Mouse (Mus musculus) lung, adult 18-20 months (tissue): ENCODE results near the gene Nsa2.
A peak's percentile ranks its signal among the peaks of the same experiment; 100 is the strongest.
"Not testable (repeated sequence)": the region's sequence is repeated elsewhere in the genome, so short reads cannot be mapped to it uniquely, and the experiment has no call there.

Source experiments
- DNase-seq, 2 experiments: peaks; one replicate each; pipeline ENCODE4 v3.0.0; 2022; ENCODE audit warnings: mixed read lengths in 2 of 2

Nsa2 gene

DNA sequence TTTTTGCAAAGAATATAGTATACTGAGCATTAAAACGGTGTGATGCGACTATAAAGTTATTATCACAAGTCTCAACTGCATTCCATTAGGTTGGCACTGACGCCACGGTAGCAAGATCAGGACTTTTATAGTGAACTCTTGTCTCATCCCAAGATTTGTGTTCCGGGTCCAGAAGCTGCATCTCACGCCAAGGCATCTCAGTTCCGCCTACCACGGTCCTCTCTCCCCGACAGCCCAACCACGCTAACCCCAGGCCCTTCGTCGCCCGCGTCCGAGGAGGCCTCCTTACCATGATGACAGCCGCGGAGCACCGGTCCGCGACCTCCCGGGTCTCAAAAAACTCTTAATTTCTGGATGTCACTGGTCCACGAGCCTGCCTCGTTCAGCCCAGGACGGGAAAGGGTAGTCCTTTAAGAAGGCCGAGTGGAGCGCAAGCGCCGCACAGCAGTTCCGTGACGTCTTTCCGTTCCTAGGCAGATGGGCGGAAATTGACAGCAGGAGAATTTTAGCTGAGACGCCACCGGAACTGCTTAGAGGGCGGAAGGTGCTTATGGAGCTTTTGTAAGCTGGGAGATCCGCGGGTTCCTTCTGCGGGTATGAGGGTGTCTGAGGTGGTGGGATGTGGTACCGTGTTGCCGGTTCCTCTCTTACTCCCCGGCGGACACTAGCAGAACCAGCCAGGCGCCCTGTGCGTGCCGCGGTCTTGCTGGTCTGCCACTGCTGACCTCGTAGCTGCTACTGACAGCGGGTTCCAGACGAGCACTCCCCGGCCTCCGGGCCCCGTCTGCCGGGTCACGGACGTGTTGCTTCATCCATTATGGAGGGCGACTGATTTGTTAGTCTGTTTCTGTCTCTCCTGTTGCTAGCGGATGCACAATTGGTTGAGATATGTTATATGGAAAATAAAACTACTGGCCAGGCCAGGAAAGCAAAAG is at the start of gene Nsa2, which contains the start of gene Gfm2:
Nsa2 (minus strand) TSS at position 472 of the 935 bp plus-strand sequence.
Gfm2 (plus strand) TSS at position 472 of the 935 bp plus-strand sequence.
- peak; percentile 88 to 91 for DNase-seq

- DNase-seq, result no peak
Observed at GRCm38 (mm10) chr13:97186346-97186745, 48.6 kb upstream of the Nsa2 start.

GRCm38 (mm10) chr13:97184656-97185055 is 46.9 kb upstream of the Nsa2 start:
- no peak for DNase-seq

- DNase-seq, result no peak
Observed at GRCm38 (mm10) chr13:97184168-97184567, 46.4 kb upstream of the Nsa2 start.

GRCm38 (mm10) chr13:97182821-97183220 is 45.1 kb upstream of the Nsa2 start:
- no peak for DNase-seq

DNA sequence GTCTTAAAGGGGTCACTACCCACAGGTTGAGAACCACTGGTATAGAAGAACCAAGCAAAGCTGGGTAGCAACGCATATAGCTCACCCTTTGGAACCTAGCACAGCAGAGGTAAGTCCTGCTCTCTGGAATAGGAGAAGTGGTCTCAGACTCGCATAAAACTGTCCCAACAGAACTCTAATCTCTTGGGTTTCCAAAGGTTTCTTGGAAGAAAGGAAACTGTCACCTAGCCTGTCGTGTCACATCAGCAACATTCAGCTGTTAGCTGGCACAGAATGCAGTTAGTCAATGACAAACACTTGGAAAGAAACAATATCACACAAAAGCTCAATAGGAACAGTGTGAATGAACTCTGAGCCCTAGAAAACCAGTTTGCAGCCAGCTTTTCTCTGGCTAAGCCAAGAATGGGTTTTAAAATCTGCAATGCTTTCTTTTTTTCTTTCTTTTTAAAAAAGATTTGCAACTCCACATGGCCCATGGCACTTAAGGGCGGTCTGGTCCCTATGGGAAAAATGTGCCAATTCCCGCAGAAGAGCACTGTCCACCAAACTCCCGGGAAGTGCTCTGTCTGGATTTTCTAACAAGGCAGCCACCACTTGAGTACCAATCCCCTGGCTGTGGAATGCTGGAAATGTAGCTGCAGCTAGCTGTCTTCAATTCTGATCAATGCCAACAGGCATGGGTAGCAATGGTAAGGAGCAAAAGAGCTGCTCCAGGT is 42.5 kb upstream of the Nsa2 start:
- no peak for DNase-seq

DNA sequence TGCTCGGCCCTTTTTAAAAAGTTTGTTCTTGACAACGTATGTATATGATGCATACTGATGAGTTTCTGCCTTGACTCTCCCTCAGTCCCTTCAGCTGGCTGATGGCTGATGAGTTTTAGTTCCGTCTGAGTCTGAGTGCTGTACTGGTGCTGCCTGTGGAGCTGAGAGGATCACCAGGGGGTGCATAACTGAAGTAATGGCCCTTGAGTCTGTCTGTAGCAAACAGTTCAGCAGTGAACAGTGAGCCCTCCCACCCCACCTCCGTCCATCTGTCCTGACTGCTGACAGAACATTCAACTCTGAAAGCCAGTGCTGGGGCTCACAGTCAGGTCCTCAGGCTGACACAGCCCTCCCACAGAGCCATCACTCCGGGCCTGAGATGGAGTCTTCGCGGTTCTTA is 41.2 kb upstream of the Nsa2 start:
- DNase-seq, result no peak

- no peak for DNase-seq
Observed at GRCm38 (mm10) chr13:97176731-97177130, 39.0 kb upstream of the Nsa2 start.

- peak; percentile 30 to 46 for DNase-seq
Observed at GRCm38 (mm10) chr13:97175520-97176264, 38.0 kb upstream of the Nsa2 start.

- DNase-seq, result peak in 1 of 2 experiments; percentile 21
Observed at GRCm38 (mm10) chr13:97145834-97146233, 8.1 kb upstream of the Nsa2 start.

- no peak for DNase-seq
Observed at GRCm38 (mm10) chr13:97142321-97142720, 4.6 kb upstream of the Nsa2 start.

GRCm38 (mm10) chr13:97138404-97138931 is 731 bp upstream of the Nsa2 start:
- DNase-seq, result not testable (repeated sequence)

- not testable (repeated sequence) for DNase-seq
Observed at GRCm38 (mm10) chr13:97130413-97130812, 7.3 kb downstream of the Nsa2 start.

GRCm38 (mm10) chr13:97129654-97130053 is 8.1 kb downstream of the Nsa2 start:
- DNase-seq, result not testable (repeated sequence)

DNA sequence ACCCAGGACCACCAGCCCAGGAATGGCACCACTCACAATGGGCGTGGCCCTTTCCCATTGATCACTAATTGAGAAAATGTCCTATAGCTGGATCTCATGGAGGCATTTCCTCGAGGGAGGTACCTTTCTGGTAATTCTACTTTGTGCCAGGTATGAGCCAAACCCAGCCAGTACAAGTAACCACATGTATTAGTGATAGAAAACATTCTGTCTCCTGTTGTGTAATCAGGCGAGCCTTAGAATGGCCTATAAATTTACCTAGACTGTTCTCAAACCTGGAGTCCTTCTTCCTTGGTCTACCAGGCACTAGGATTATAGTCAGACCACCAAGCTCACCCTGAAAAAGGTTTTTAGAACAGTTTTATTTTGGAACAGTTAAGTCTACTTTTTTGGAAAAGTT is 16.4 kb downstream of the Nsa2 start:
- DNase-seq, result no peak

DNA sequence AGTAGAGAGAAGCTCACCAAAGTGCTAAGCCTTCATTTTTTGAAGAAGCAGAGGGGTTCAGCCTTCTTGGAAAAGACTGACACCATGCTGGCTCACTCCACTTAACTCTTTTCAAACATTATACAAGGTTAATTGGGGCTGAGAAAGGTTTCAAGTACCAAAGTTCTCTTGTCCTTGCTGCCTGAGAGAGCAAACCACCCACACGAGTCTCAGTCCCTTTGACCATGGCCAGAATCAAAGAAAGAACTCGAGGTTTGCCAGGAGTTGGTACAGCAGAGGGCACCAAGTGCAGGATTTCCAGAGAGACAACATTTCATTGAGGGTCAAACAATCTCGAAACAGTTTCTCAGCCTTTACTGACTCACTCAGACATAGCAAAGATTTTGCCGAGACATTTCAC is 28.7 kb downstream of the Nsa2 start:
- no peak for DNase-seq

DNA sequence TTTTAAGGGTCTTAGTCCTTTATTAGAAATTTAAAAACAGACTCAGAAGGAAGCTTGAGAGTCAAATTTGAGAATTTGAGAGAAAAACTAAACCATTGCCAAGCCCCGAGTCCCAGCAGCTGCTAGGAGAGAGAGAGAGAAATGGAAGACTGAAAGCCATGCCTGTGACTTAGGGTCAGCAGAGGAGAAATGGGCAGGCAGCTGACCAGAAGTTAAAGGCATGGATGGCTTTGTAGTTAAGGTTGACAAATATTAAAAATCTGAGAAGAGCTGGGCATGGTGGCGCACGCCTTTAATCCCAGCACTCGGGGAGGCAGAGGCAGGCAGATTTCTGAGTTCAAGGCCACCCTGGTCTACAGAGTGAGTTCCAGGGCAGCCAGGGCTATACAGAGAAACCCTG is 30.0 kb downstream of the Nsa2 start:
- DNase-seq, result not testable (repeated sequence)

GRCm38 (mm10) chr13:97104996-97105395 is 32.7 kb downstream of the Nsa2 start:
- no peak for DNase-seq

GRCm38 (mm10) chr13:97099187-97099852 is 38.4 kb downstream of the Nsa2 start, which contains the start of gene Gm6169:
Gm6169 (minus strand) TSS chr13:97099237.
- DNase-seq, result peak in 1 of 2 experiments; percentile 2

GRCm38 (mm10) chr13:97095726-97096125 is 42.0 kb downstream of the Nsa2 start:
- DNase-seq, result no peak

DNA sequence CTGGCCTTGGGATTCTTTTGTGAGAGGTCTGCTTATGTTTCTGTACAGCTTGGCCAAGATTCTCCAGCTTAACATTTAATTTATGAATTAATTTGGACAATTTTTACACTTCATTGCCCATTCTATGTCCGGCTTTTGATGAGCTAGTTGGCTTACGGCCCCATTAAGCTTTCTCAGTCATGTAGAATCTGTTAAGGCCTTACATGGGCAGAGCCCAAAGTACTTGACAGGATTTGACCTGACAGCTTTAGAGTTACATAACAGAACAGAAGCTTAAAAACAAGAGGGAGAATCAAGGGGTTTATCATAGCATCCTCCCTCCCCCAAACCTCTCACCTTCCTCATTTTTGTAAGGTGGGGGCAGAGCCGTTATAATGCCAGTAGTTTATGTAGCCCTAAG is 49.6 kb downstream of the Nsa2 start:
- no peak for DNase-seq

- DNase-seq, result no peak
Observed at GRCm38 (mm10) chr13:97087421-97087820, 50.3 kb downstream of the Nsa2 start.
